Mouse (Mus musculus) CH12.LX (cell line): ENCODE results near the gene 2310079G19Rik. TPM values are rescaled to one million over a fixed set of nuclear protein-coding genes. Genes with fewer than 3 reads are reported as not detected.

ENCODE experiments used
- DNase-seq: peaks from one replicate; pipeline ENCODE4 v3.0.0-alpha.2; 2013; ENCODE audit errors: extremely low read depth
- H3K27ac ChIP-seq: 2 replicates; pipeline ENCODE4 v1.5.1; 2012; ENCODE audit warnings: low read depth, mild to moderate bottlenecking, control low read depth, moderate library complexity; ENCODE audit not compliant: insufficient read depth
- H3K27me3 ChIP-seq: replicated peaks from 2 replicates; pipeline ENCODE3; 2012; ENCODE audit warnings: inconsistent platforms
- H3K36me3 ChIP-seq, 2 experiments: replicated peaks in 1 of 2; 2 replicates each; pipeline versions ENCODE3 to v1.6.1; 2012; ENCODE audit warnings: inconsistent platforms in 1 of 2, low read length in 1 of 2, mild to moderate bottlenecking in 1 of 2, mixed read lengths in 1 of 2, moderate library complexity in 1 of 2; ENCODE audit not compliant: control insufficient read depth in 1 of 2, insufficient read depth in 1 of 2
- H3K4me1 ChIP-seq, 2 experiments: 2 replicates each; pipeline ENCODE4 v1.6.1; 2012; ENCODE audit warnings: inconsistent platforms in 1 of 2, moderate library complexity in 1 of 2; ENCODE audit not compliant: insufficient read depth in 2 of 2, control insufficient read depth in 1 of 2
- H3K4me2 ChIP-seq: 2 replicates; pipeline ENCODE4 v1.6.1; 2012; ENCODE audit warnings: low read depth, mild to moderate bottlenecking, control low read depth; ENCODE audit not compliant: poor library complexity, insufficient read depth, severe bottlenecking
- H3K4me3 ChIP-seq, 3 experiments: fragments of 150-350 bp in 1 of 3; sonication (generic) in 1 of 3; replicated peaks in 1 of 3; 2 replicates each; pipeline versions ENCODE3 to v1.5.1; 2011 to 2012; ENCODE audit warnings: low read depth in 2 of 3, low read length in 2 of 3, mild to moderate bottlenecking in 2 of 3, moderate library complexity in 2 of 3, control low read depth in 1 of 3, improper control_type of control experiment in 1 of 3, inconsistent platforms in 1 of 3, mixed read lengths in 1 of 3; ENCODE audit not compliant: poor library complexity in 1 of 3
- H3K79me2 ChIP-seq: replicated peaks from 2 replicates; pipeline ENCODE4 v1.6.1; 2012; ENCODE audit warnings: mild to moderate bottlenecking, moderate library complexity; ENCODE audit not compliant: control insufficient read depth, poor library complexity, insufficient read depth, severe bottlenecking; ENCODE audit errors: extremely low read depth
- H3K9ac ChIP-seq: 2 replicates; pipeline ENCODE4 v1.6.1; 2012; ENCODE audit warnings: low read depth, mild to moderate bottlenecking, control low read depth, moderate library complexity; ENCODE audit not compliant: insufficient read depth
- H3K9me3 ChIP-seq: replicated peaks from 2 replicates; pipeline ENCODE3; 2012; ENCODE audit warnings: low read length, inconsistent platforms, mixed read lengths
- BHLHE40 ChIP-seq: IDR thresholded peaks from 2 replicates; pipeline ENCODE4 v1.6.1; 2011; ENCODE audit warnings: mild to moderate bottlenecking, low read depth, low read length, improper control_type of control experiment
- CHD1 ChIP-seq: IDR thresholded peaks from 2 replicates; pipeline ENCODE4 v1.6.1; 2012; ENCODE audit warnings: low read depth, low read length, improper control_type of control experiment, inconsistent platforms
- CHD2 ChIP-seq: IDR thresholded peaks from 2 replicates; pipeline ENCODE4 v1.6.1; 2011; ENCODE audit warnings: low read length, improper control_type of control experiment
- E2F4 ChIP-seq: IDR thresholded peaks from 2 replicates; pipeline ENCODE4 v1.6.1; 2011; ENCODE audit warnings: low read depth, low read length, improper control_type of control experiment; ENCODE audit not compliant: insufficient replicate concordance
- EP300 ChIP-seq: IDR thresholded peaks from 2 replicates; pipeline ENCODE4 v1.6.1; 2011; ENCODE audit warnings: low read length, improper control_type of control experiment
- ETS1 ChIP-seq: conservative IDR thresholded peaks from 2 replicates; pipeline ENCODE4 v1.6.1; 2012; ENCODE audit warnings: low read depth, mild to moderate bottlenecking, inconsistent platforms, low read length, improper control_type of control experiment, moderate library complexity
- IRF4 ChIP-seq: IDR thresholded peaks from 2 replicates; pipeline ENCODE4 v1.6.1; 2014; ENCODE audit warnings: low read depth, mild to moderate bottlenecking, inconsistent platforms, low read length, improper control_type of control experiment
- JUND ChIP-seq: conservative IDR thresholded peaks from 2 replicates; pipeline ENCODE4 v1.6.1; 2011; ENCODE audit warnings: low read depth, low read length, improper control_type of control experiment
- KAT2A ChIP-seq: IDR thresholded peaks from 2 replicates; pipeline ENCODE4 v1.6.1; 2012; ENCODE audit warnings: low read length, improper control_type of control experiment, inconsistent platforms; ENCODE audit not compliant: insufficient replicate concordance
- MAFK ChIP-seq: IDR thresholded peaks from 2 replicates; pipeline ENCODE4 v1.6.1; 2011; ENCODE audit warnings: low read length, improper control_type of control experiment; ENCODE audit not compliant: insufficient replicate concordance
- MEF2A ChIP-seq: IDR thresholded peaks from 2 replicates; pipeline ENCODE4 v1.6.1; 2014; ENCODE audit warnings: low read depth, mild to moderate bottlenecking, inconsistent platforms, low read length, improper control_type of control experiment, borderline replicate concordance
- MXI1 ChIP-seq: IDR thresholded peaks from 2 replicates; pipeline ENCODE4 v1.6.1; 2011; ENCODE audit warnings: mild to moderate bottlenecking, low read depth, low read length, improper control_type of control experiment
- NELFE ChIP-seq: IDR thresholded peaks from 2 replicates; pipeline ENCODE4 v1.6.1; 2011; ENCODE audit warnings: low read depth, low read length, improper control_type of control experiment
- NRF1 ChIP-seq: IDR thresholded peaks from 2 replicates; pipeline ENCODE4 v1.6.1; 2014; ENCODE audit warnings: low read depth, mild to moderate bottlenecking, inconsistent platforms, low read length, improper control_type of control experiment, moderate library complexity
- PAX5 ChIP-seq: IDR thresholded peaks from 2 replicates; pipeline ENCODE4 v1.6.1; 2012; ENCODE audit warnings: low read length, inconsistent platforms, mixed read lengths
- POLR2AphosphoS2 ChIP-seq: IDR thresholded peaks from 2 replicates; pipeline ENCODE4 v1.6.1; 2011; ENCODE audit warnings: low read depth, low read length, improper control_type of control experiment
- RAD21 ChIP-seq: IDR thresholded peaks from 2 replicates; pipeline ENCODE4 v1.6.1; 2011; ENCODE audit warnings: low read depth, mild to moderate bottlenecking, low read length, improper control_type of control experiment, moderate library complexity
- RCOR1 ChIP-seq: conservative IDR thresholded peaks from 2 replicates; pipeline ENCODE4 v1.6.1; 2012; ENCODE audit warnings: low read depth, mild to moderate bottlenecking, inconsistent platforms, low read length, improper control_type of control experiment
- SIN3A ChIP-seq: IDR thresholded peaks from 2 replicates; pipeline ENCODE4 v1.6.1; 2012; ENCODE audit warnings: low read length, improper control_type of control experiment, inconsistent platforms
- TBP ChIP-seq: conservative IDR thresholded peaks from 2 replicates; pipeline ENCODE4 v1.6.1; 2011; ENCODE audit warnings: low read depth, low read length, improper control_type of control experiment
- ZC3H11A ChIP-seq: IDR thresholded peaks from 2 replicates; pipeline ENCODE4 v1.6.1; 2012; ENCODE audit warnings: low read depth, mild to moderate bottlenecking, inconsistent platforms, low read length, improper control_type of control experiment
- ZKSCAN1 ChIP-seq: IDR thresholded peaks from 2 replicates; pipeline ENCODE4 v1.6.1; 2012; ENCODE audit warnings: low read depth, inconsistent platforms, low read length, improper control_type of control experiment, borderline replicate concordance
- ZMIZ1 ChIP-seq: IDR thresholded peaks from 2 replicates; pipeline ENCODE4 v1.6.1; 2012; ENCODE audit warnings: low read depth, mild to moderate bottlenecking, inconsistent platforms, low read length, improper control_type of control experiment
- dilution Hi-C: fragments of 300-500 bp; cut with MboI; formaldehyde crosslinking; loops from 2 replicates; pipeline ENCODE4 v1.14.3; 2020; ENCODE audit warnings: low sequenced_read_pairs; ENCODE audit not compliant: extremely low pct_unique_long_range_greater_than_20kb, extremely low pct_ligation_motif_present
- in situ Hi-C: fragments of 300-500 bp; cut with MboI; formaldehyde crosslinking; loops from 3 replicates; pipeline ENCODE4 v1.14.3; 2019; ENCODE audit warnings: low sequenced_read_pairs, low pct_ligation_motif_present, low pct_unique_long_range_greater_than_20kb, mixed read lengths
- polyA plus RNA-seq: library from polyadenylated mRNA; unstranded; fragments of >175 nt; gene quantifications from 2 replicates; pipeline ENCODE4 v1.2.1, GENCODE M21; 2012; ENCODE audit warnings: low read depth; ENCODE audit not compliant: insufficient read length
- total RNA-seq, 2 experiments: library from RNA; depleted of rRNA; stranded (reverse); fragments of 300-350 nt in 1 of 2; fragments of >200 nt in 1 of 2; gene quantifications; 2 replicates each; pipeline ENCODE4 v1.2.3; 2012 to 2014

The 2310079G19Rik gene
- total and polyA plus RNA-seq, 3 experiments: not detected

GRCm38 (mm10) chr16:88611922-88612321 lies 15.5 kb downstream of the 2310079G19Rik start, which contains the start of gene Krtap24-1:
Gene Krtap24-1 (minus strand): TSS chr16:88612279.
- Histone ChIP-seq H3K4me3 (no peak within 1 kb of the TSS), H3K27ac (no peak within 1 kb of the TSS), H3K79me2 (no peaks in the 10 kb centered on the region), H3K27me3 (no peaks in the 10 kb centered on the region), H3K4me2 (no peak within 1 kb of the TSS), H3K9me3 (peaks cover 64% of the 10 kb centered on the region), H3K9ac (no peak within 1 kb of the TSS), H3K4me1 (no peaks in the 10 kb centered on the region), H3K36me3 (no peaks in the 10 kb centered on the region)
- TF ChIP-seq MEF2A: no peak
- TF ChIP-seq TBP: no peak
- TF ChIP-seq CHD1: no peak
- no peak for TF ChIP-seq E2F4
- no peak for TF ChIP-seq RCOR1
- no peak for TF ChIP-seq NELFE
- no peak for TF ChIP-seq POLR2AphosphoS2
- no peak for DNase-seq
- dilution Hi-C loops: no loop called here
- in situ Hi-C loops: no loop called here

DNA sequence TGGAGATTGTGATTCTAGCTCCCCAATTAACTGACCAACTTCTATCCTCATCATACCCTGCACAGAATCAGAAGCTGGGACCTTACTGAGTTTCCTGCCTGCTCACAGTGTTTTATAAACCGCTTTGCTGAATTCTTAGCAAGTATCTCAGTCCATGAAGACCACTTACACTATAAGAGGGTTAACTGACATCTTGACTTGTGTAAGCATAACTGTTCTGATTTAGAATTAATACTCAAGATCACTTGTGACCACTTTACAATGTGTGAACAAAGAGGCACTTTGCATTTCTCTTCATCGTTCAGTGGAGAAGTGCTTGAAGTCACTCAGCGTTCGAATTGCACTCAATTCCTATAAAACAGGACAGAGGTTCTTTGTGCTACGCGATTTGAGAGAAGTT lies 22.9 kb downstream of the 2310079G19Rik start:
- H3K4me2 ChIP-seq: no peak overlapping the region
- H3K9me3 ChIP-seq: peaks cover 61% of the 10 kb centered on the region
- no peak overlapping the region for H3K9ac ChIP-seq
- DNase-seq: no peak
- no peaks in the 10 kb centered on the region for H3K4me1 ChIP-seq
- no peak overlapping the region for H3K27ac ChIP-seq
- H3K4me3 ChIP-seq: no peak overlapping the region
- no peaks in the 10 kb centered on the region for H3K27me3 ChIP-seq
- H3K36me3 ChIP-seq: no peaks in the 10 kb centered on the region
- in situ Hi-C loops: no loop called here
- TF ChIP-seq NRF1: no peak
- TF ChIP-seq SIN3A: no peak
- TF ChIP-seq EP300: no peak
- no peak for TF ChIP-seq ZMIZ1
- TF ChIP-seq, all 38 proteins: peak for 0
- dilution Hi-C loops: no loop called here
- no peaks in the 10 kb centered on the region for H3K79me2 ChIP-seq

DNA sequence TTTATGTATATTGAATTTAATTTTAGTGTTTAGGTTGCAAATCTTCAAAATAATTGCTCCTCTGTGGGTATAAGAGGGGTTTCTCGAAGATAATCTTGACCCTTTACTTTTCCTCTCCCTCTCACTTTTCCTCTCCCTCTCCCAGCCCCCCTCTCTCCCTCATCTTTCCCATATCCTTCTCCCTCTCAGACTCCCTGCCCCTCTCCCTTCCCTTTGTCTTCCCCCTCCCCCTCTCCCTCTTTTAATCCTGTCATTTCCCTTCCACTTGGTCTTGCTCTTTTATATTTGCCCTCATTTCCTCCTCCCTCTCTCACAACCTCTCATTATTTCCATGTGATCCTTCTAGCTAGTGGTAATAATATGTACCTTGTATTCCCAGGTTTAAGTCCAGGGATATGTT lies 25.0 kb downstream of the 2310079G19Rik start:
- peaks cover 54% of the 10 kb centered on the region for H3K9me3 ChIP-seq
- H3K27ac ChIP-seq: no peak overlapping the region
- no peaks in the 10 kb centered on the region for H3K36me3 ChIP-seq
- no peaks in the 10 kb centered on the region for H3K27me3 ChIP-seq
- dilution Hi-C loops: no loop called here
- H3K4me2 ChIP-seq: no peak overlapping the region
- H3K9ac ChIP-seq: no peak overlapping the region
- in situ Hi-C loops: no loop called here
- TF ChIP-seq CHD2 (no peak), ZKSCAN1 (no peak), TBP (no peak), IRF4 (no peak), RAD21 (no peak), JUND (no peak), ETS1 (no peak), MXI1 (no peak), CHD1 (no peak), NELFE (no peak), BHLHE40 (no peak), ZMIZ1 (no peak), ZC3H11A (no peak), KAT2A (no peak), MAFK (no peak), PAX5 (no peak)
- DNase-seq: no peak
- H3K79me2 ChIP-seq: no peaks in the 10 kb centered on the region
- no peak overlapping the region for H3K4me3 ChIP-seq
- no peaks in the 10 kb centered on the region for H3K4me1 ChIP-seq
